Mouse (Mus musculus): ENCODE measurements at regions not wholly inside any gene's neighbourhood (a gene's known extent, or its start where the extent isn't known, plus 50 kb on each side); places are given as distances from the start of the nearest gene placed in this dataset.

- DNase-seq = no peak
Measured at GRCm38 (mm10) chr7:83077919-83078265, 210.8 kb downstream of the Mex3b start.

- no peak for DNase-seq
Measured at GRCm38 (mm10) chr7:83078695-83079094, 211.6 kb downstream of the Mex3b start.

- DNase-seq = no peak
Measured at GRCm38 (mm10) chr7:83079842-83080241, 212.7 kb downstream of the Mex3b start.

- DNase-seq = no peak
Measured at GRCm38 (mm10) chr7:83084496-83085082, 217.5 kb downstream of the Mex3b start.

GRCm38 (mm10) chr7:83085547-83086158, 218.5 kb downstream of the Mex3b start:
- no peak for DNase-seq

GRCm38 (mm10) chr7:83087408-83087807, 220.3 kb downstream of the Mex3b start:
- DNase-seq = no peak

- no peak for DNase-seq
Measured at GRCm38 (mm10) chr7:83088125-83088524, 221.0 kb downstream of the Mex3b start.

- no peak for DNase-seq
Measured at GRCm38 (mm10) chr7:83089330-83089982, 222.3 kb downstream of the Mex3b start.

GRCm38 (mm10) chr7:83093923-83094355, 226.8 kb downstream of the Mex3b start:
- no peak for DNase-seq

- DNase-seq = no peak
Measured at GRCm38 (mm10) chr7:83094899-83095298, 227.8 kb downstream of the Mex3b start.

- no peak for DNase-seq
Measured at GRCm38 (mm10) chr7:83095593-83095992, 228.5 kb downstream of the Mex3b start.

GRCm38 (mm10) chr7:83104426-83104825, 237.3 kb downstream of the Mex3b start:
- DNase-seq = no peak

GRCm38 (mm10) chr7:83105672-83106071, 238.5 kb downstream of the Mex3b start:
- DNase-seq = no peak

GRCm38 (mm10) chr7:83111217-83111823, 244.2 kb downstream of the Mex3b start:
- DNase-seq = no peak

GRCm38 (mm10) chr7:83116487-83116886, 249.4 kb downstream of the Mex3b start:
- DNase-seq = no peak

- no peak for DNase-seq
Measured at GRCm38 (mm10) chr7:83117065-83117464, 249.9 kb downstream of the Mex3b start.

- DNase-seq = no peak
Measured at GRCm38 (mm10) chr7:83126196-83126595, 259.1 kb downstream of the Mex3b start.

GRCm38 (mm10) chr7:83140216-83140615, 273.1 kb downstream of the Mex3b start:
- no peak for DNase-seq

GRCm38 (mm10) chr7:83140658-83141057, 273.5 kb downstream of the Mex3b start:
- no peak for DNase-seq

- DNase-seq = no peak
Measured at GRCm38 (mm10) chr7:83144018-83144417, 276.9 kb downstream of the Mex3b start.

GRCm38 (mm10) chr7:83145551-83145950, 278.4 kb downstream of the Mex3b start:
- no peak for DNase-seq

- no peak for DNase-seq
Measured at GRCm38 (mm10) chr7:83161226-83161625, 294.1 kb downstream of the Mex3b start.

- DNase-seq = no peak
Measured at GRCm38 (mm10) chr7:83162868-83163267, 295.7 kb downstream of the Mex3b start.

- DNase-seq = no peak
Measured at GRCm38 (mm10) chr7:83179403-83179802, 312.3 kb downstream of the Mex3b start.

Data from thymus, postnatal 14 days (tissue).